ENCODE assay signal across 23 mouse cellular contexts in genomic region chr2:121115418-121115817, GRCm38 (mm10). TPM values are rescaled to one million over a fixed set of nuclear protein-coding genes. Genes with fewer than 3 reads are reported as not detected.
"Had no signal": no experiment of that assay in that cellular context is flagged by ENCODE, and none has a peak within 500 bp of the region (broad histone marks: within the 10 kb centered on the region; RNA-seq: fewer than 3 reads in every experiment).

No protein-coding gene starts in this region.

- DNase-seq: lung, adult 18-20 months; lung, embryonic 14.5 days; lung, postnatal 10 days; lung, postnatal 4 days; midbrain, embryonic 14.5 days; retina, postnatal 1 day; right cerebral cortex, adult 18-20 months; right cerebral cortex, postnatal 25 days; right cerebral cortex, postnatal 4 days; spleen, adult 18-20 months; thymus, adult 18-20 months; thymus, postnatal 14 days; thymus, postnatal 36 days had no signal

- H3K27me3 ChIP-seq: midbrain, embryonic 12.5 days; neural tube, embryonic 13.5 days; neural tube, embryonic 15.5 days had no signal

- H3K9me3 ChIP-seq: midbrain, embryonic 10.5 days; midbrain, embryonic 12.5 days; neural tube, embryonic 13.5 days; neural tube, embryonic 15.5 days had no signal

- H3K4me2 ChIP-seq: lung, embryonic 14.5 days; midbrain, embryonic 12.5 days; neural tube, embryonic 13.5 days; neural tube, embryonic 15.5 days had no signal

- H3K4me1 ChIP-seq: midbrain, embryonic 10.5 days; midbrain, embryonic 12.5 days; neural tube, embryonic 13.5 days; neural tube, embryonic 15.5 days had no signal

- H3K4me3 ChIP-seq: midbrain, embryonic 10.5 days; midbrain, embryonic 12.5 days; myocyte; neural tube, embryonic 13.5 days; neural tube, embryonic 15.5 days had no signal

- H3K9ac ChIP-seq: lung, embryonic 14.5 days; midbrain, embryonic 12.5 days; neural tube, embryonic 13.5 days; neural tube, embryonic 15.5 days had no signal

- H3K36me3 ChIP-seq: midbrain, embryonic 10.5 days; midbrain, embryonic 12.5 days; neural tube, embryonic 13.5 days; neural tube, embryonic 15.5 days had no signal

- H3K27ac ChIP-seq: midbrain, embryonic 10.5 days; midbrain, embryonic 12.5 days; neural tube, embryonic 13.5 days; neural tube, embryonic 15.5 days had no signal

- ATAC-seq: midbrain, embryonic 16.5 days had no signal

RNA-seq across cellular contexts. Expression of gene Tgm7, which starts 5.8 kb away (rescaled TPM):
- polyA plus RNA-seq: lung, embryonic 14.5 days; lung, embryonic 16.5 days; midbrain, embryonic 10.5 days; midbrain, embryonic 12.5 days; midbrain, embryonic 14.5 days; midbrain, embryonic 16.5 days; myocyte; neural tube, embryonic 11.5 days; neural tube, embryonic 15.5 days; small intestine, adult 2 months; stomach, embryonic 14.5 days had no signal

RNA-seq across cellular contexts. Expression of gene Tgm5, which starts 29.8 kb away (rescaled TPM):
- polyA plus RNA-seq: lung, embryonic 14.5 days; midbrain, embryonic 10.5 days; midbrain, embryonic 12.5 days; midbrain, embryonic 14.5 days had no signal
